Mouse (Mus musculus) lung, postnatal 0 days (tissue): Measurements from ENCODE around the gene Lrrfip1.

ENCODE experiments used
- CTCF ChIP-seq: IDR thresholded peaks from 2 replicates; pipeline ENCODE4 v1.5.1; 2016; ENCODE audit warnings: antibody characterized with exemption, mild to moderate bottlenecking
- EP300 ChIP-seq: IDR thresholded peaks from 2 replicates; pipeline ENCODE4 v1.6.1; 2016; ENCODE audit warnings: antibody characterized with exemption, mild to moderate bottlenecking, control low read depth

DNA sequence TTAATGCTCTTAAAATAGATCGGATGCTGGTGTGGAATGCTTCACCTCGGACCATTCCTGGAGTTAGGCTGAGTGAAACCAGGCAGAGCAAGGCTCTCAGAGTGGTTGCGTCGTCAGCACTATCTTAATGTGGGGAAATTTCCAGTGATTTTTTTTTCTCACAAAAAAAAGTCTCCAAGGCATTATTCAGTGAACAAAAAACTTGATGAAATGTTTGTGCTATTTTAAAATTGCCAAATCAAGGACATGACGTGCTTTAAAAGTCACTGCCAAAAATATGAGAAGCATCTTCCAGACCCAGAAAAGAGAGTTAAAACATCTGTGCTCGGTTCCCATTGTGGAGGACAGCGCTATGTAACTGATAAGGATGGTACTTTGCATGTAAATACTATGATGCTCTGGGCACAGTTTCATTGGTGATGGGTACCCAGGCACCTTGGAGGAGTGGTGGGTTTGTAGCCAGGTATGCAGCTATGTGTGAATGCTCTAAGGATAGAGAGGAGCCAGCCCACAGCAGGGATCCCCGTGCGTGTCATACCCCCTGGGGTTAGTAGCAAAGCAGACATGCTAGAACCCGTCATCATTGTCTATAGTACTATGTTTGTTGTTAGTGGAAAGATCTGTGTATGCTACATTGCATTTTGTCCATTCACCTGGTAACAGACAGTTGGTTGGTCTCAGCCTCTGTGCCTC is 17.8 kb upstream of the Lrrfip1 start:
- TF ChIP-seq CTCF (no peak), EP300 (peak; percentile 70)
